Mouse (Mus musculus): ENCODE data around the gene S100a5.

The S100a5 gene

GRCm38 (mm10) chr3:90608223-90608622, at the start of gene S100a5:
S100a5 (plus strand) TSS chr3:90608523.
- DNase-seq (ENCODE audit: low spot score in 2 of 2): no peak

DNA sequence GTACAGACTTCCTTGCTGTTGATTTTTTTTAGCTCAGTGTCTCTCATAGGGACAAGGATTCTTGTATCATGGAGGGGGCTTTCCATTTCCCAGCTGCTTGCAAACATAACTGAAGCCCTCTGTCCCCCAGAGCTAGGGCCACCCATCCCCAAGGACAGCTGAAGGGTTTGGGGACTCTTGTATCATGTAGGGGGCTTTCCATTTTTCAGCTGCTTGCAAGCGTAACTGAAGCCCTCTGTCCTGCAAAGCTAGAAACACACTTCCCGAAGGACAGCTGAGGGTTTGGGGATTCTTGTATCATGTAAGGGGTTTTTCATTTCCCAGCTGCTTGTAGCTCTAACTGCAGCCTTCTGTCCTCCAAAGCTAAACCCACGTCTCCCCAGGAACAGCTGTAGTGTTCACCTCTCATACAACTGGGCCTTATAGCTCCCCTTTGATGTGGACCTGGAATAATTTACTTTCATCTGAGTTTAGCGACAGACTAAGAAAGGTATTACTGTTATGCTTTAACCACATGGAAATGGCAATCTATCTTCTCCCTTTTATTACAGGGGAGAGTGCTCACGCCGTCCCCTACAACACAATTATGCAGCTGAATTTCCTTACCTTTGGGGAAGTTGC, 48.2 kb upstream of the S100a5 start, which contains the start of gene S100a3:
S100a3 (plus strand) TSS at position 571 of the 621 bp plus-strand sequence.
- no peak for DNase-seq (ENCODE audit: low spot score in 2 of 2)

GRCm38 (mm10) chr3:90574691-90575090, 33.6 kb upstream of the S100a5 start:
- DNase-seq (ENCODE audit: low spot score in 2 of 2): no peak

DNA sequence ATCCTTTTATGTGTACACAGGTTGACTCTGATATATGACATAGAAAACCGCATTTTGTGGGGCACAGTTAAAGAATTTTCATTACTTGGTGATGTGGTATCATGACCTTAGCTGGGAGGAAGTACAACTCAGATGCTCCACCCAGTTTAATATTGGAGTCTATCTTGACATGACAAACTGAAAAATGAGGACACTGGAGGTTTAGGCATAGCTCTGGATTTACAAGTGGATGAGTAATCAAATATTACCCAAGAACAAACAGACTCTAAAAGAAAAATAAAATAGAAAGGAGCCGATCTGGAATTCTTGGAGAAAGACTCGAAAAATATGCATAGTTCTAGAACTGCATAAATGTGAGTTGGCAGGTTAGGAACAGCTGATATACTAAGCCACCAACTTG, 33.0 kb upstream of the S100a5 start:
- no peak for DNase-seq (ENCODE audit: low spot score in 2 of 2)

DNA sequence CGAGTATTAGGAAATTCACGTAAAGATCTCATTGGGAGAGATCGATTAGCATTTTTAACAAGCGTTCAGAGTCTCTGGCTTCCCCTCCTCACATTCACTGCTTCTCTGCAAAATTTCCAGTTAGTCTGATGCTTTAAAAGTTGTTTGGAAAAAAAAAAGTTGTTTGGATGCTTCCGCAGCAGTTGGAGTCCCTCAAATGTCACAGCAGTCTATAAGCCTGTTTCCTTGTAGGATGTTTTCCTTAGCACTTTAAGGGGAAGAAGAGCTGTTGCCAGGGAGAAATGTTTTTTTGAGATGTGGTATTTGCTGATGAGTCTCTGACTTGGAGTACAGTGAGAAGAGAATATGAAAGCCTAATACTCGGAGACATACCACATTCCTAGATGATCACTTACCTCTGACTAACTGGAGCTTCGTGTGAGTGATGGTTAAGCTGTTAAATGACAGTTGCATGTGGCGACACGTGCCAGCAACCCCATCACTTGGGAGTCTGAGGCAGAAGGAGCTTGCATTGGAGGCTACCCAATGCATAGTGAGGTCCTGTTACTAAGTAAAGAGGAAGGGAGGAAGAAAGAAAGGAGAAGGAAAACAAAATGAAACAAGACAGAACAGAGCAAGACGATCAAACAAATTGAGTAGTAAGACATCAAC, 31.8 kb upstream of the S100a5 start:
- no peak for DNase-seq (ENCODE audit: low spot score in 2 of 2)

- DNase-seq (ENCODE audit: low spot score in 2 of 2): no peak
Measured at GRCm38 (mm10) chr3:90579433-90579832, 28.9 kb upstream of the S100a5 start.

DNA sequence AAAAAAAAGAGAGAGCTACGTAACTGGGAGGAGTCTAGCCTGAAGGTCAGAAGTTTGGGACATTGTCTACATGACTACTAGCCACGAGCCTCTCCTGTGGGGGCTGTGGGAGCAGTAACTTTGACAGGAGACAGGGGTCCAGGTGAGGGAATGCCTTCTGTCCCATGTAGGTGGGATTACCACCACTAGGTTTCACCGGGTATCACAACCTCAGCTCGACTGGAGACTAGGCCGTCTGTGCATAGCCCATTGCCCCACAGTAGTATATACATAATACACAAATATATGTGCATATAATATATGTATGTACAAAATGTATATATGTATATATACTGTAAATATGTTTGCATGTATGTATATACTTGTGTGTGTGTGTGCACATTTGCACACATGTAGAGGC, 27.2 kb upstream of the S100a5 start:
- DNase-seq (ENCODE audit: low spot score in 2 of 2): no peak

GRCm38 (mm10) chr3:90582156-90582555, 26.2 kb upstream of the S100a5 start:
- no peak for DNase-seq (ENCODE audit: low spot score in 2 of 2)

DNA sequence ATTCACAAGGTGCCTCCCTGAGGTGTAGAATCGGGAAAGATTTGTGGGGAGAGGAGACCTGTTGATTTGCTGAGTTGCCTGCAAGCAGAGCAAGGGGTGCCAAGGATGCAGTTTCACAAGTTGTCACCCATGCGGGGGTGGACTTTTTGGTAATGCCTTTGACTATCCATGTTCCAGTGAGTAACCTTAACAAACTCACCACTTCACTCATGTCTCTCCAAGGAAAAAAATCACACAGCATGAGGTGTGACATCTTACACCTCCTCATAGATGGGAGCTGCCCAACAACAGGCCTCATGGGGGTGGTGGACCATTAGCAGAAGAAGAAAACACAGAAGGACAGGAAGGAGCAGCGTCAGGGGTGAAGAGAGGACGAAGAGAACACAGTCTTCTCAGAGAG, 25.8 kb upstream of the S100a5 start:
- DNase-seq (ENCODE audit: low spot score in 2 of 2): no peak

DNA sequence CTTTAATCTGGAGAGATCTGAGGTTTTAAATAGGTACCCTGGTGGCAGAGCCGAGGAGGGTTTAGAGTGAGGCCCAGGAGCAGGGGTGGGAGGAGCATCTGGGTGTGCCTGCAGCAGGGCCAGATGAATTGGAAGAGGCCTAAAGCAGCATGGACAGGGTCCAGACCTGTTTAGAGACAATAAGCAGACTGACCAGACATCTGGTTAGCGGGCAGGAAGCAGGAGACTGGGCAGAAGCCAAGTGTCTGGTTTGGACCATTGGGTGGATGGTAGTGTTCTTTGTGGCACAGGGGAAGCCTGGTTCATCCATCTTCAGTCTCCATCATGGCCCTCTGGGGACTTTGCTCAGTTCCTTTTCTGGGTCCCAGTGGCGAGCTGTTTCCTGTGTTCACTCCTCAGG, 24.4 kb upstream of the S100a5 start:
- DNase-seq (ENCODE audit: low spot score in 2 of 2): no peak

DNA sequence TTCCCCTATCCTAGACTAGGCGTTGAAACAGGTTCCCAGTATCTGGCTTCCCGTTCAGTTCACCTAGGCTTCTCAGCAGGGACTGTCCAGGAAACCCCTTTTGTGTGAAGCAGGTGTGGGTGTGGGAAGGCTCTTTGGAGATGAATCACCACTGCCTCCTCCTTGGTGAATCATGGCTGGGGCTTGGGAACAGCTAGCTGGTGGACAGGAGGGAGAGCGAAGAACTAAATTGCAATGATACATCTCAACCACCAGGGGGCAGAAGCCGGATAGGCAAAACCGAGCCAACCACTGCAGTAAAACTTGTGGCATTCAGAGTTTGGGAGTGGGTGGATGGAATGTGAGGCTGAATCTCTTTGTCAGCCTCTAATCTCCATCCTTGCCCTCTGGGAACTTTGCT, 22.7 kb upstream of the S100a5 start:
- DNase-seq (ENCODE audit: low spot score in 2 of 2): peak; percentile 65 to 68

GRCm38 (mm10) chr3:90586016-90586643, 22.2 kb upstream of the S100a5 start:
- no peak for DNase-seq (ENCODE audit: low spot score in 2 of 2)

DNA sequence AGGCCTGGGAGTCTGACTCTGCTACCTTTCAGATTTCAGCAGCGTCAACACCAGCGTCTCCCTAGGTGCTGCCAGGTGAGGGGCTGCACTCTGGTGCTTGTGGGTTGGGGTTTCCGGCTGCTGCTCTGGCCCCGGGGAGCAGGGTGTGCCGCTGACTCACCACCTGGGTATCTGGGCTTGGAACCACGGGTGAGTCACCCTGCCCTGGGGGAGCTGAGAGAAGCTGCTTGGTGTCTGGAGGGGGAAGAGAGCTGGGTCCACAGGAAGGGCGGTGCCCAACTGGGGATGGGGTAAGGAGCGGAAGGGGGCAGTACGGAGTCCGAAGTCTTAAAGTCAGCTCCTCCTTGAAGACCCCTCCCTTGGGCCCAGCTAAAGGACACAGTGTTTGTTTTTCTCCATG, 21.4 kb upstream of the S100a5 start:
- no peak for DNase-seq (ENCODE audit: low spot score in 2 of 2)

DNA sequence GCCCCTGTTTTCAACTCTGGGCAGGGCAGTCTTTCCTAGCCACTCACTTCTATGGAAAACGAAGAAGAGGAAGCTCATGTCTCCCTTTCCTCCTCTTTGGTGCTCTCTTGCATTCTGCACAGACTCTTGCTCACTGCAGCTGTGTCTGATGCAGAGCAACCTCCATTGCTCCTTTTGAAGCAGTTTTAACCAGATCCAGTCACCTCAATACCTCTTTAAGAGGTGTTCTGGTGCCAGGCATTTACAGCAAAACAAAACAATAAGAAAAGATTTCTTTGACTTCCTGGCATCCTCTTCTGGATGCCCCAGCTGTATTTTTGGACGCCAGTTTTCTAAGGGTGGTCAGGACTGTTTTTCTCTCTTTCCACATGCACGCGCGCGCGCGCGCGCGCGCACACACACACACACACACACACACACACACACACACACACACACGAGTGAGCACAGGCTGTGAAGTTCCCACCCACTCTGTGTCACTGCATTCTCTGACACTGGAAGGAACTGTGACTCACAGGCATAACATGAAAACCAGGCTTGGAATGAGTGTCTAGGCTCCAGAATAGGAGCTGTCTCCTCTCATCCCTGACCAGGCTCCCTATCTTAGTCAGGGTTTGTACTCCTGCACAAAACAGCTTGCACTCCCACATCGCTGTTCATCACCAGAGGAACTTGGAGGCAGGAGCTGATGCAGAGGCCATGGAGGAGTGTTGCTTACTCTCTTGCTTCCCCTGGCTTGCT, 20.8 kb upstream of the S100a5 start:
- DNase-seq (ENCODE audit: low spot score in 2 of 2): peak; percentile 38 to 66

GRCm38 (mm10) chr3:90589390-90589789, 18.9 kb upstream of the S100a5 start:
- no peak for DNase-seq (ENCODE audit: low spot score in 2 of 2)

DNA sequence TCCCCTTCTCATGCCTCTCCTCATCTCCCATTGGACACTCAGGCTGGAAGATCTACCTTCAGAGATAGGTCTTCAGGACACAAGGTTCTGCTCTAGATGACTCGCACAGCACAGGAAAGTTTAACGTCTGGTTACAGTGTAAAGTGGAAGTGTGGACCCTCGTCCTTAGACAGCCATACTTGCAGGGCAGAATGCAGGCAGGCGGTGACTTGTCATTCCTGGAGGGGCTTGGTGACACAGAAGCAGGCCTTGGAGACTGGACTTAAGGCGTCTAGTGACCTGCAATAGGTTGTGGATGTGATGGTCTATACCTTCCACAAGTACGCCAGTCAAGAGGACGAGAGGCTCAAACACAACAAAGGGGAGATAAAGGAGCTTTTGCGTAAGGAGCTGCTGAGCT, 18.4 kb upstream of the S100a5 start, which contains the start of gene S100a2:
S100a2 (plus strand) TSS at position 301 of the 400 bp plus-strand sequence.
- DNase-seq (ENCODE audit: low spot score in 2 of 2): no peak

DNA sequence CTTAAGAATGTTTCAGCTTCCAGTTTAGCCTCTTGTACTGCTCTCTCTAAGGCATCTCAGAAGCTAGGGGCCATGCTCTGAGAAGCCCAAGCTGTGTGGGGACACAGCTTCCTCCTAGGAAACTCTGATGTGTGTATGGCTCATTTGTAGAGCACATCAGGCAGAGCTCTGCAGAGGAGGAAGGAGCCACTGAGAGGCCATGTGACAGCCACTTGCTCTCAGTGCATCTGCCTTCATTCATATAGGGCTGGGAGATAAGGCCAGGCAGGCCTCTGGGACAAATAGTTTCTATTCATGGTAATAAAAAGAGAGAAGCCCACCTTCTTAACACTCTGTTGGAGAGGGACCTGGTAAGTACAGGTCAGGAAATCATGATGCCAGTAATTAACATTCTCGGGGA, 13.9 kb upstream of the S100a5 start:
- no peak for DNase-seq (ENCODE audit: low spot score in 2 of 2)

DNA sequence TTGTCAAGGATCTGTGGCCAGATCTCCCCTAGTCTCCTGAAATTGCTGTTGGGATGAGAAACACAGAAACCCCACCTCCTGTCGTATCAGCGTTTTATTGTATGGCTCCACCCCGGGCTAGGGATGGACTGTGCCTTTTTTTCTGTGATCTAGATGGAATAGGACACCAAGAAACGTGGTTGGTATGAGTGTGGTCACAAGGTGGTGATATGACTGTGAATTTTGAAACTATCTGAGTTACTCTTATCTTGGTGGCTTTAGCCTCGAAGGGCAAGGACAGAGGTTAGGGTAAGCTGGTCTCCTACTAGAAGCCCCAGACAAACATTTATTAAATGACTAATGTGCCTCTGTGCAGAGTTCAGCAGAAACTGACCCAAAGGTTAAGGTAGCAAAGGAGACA, 12.8 kb upstream of the S100a5 start:
- no peak for DNase-seq (ENCODE audit: low spot score in 2 of 2)

- DNase-seq (ENCODE audit: low spot score in 2 of 2): no peak
Measured at GRCm38 (mm10) chr3:90596810-90597209, 11.5 kb upstream of the S100a5 start.

- no peak for DNase-seq (ENCODE audit: low spot score in 2 of 2)
Measured at GRCm38 (mm10) chr3:90597736-90598135, 10.6 kb upstream of the S100a5 start.

DNA sequence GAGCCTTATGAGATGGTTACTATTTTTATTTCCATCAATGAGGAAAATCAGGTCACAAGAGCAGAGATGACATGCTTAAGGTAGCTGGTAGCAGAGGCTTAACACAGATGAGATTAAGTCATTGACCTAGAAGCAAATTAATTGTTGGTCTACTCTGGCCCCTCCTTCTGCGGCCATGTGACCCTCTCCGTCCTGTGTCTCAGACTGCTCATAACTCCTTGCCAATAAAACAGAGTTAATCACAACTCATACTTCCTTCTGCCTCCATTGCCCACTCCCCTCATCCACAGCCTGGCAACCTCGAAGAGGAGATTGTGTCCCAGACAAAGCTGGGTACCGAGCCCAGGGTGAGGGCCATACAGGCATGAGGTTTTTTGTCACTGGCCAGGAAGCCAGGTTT, 10.1 kb upstream of the S100a5 start:
- DNase-seq (ENCODE audit: low spot score in 2 of 2): no peak

GRCm38 (mm10) chr3:90599401-90599800, 8.9 kb upstream of the S100a5 start:
- DNase-seq (ENCODE audit: low spot score in 2 of 2): no peak

All from right cerebral cortex, postnatal 36 days (tissue).